ENCODE assay signal across 12 mouse cellular contexts in genomic region chr2:148123780-148124179, GRCm38 (mm10).
A peak's percentile ranks its signal among the peaks of the same experiment; 100 is the strongest.
DNase-seq lines count a peak whose midpoint lies in the region; ATAC-seq and TF ChIP-seq lines count a peak whose summit lies in the region.
"Had no signal": no experiment of that assay in that cellular context is flagged by ENCODE, and none has a peak within 500 bp of the region (broad histone marks: within the 10 kb centered on the region; RNA-seq: fewer than 3 reads in every experiment).

No protein-coding gene starts in this region.

- H3K4me3 ChIP-seq in hindbrain, postnatal 0 days (ENCODE audit: low read length), result no peak overlapping the region
- H3K4me3 ChIP-seq in hindbrain, embryonic 16.5 days (ENCODE audit: low read length), result no peak overlapping the region
- H3K4me3 ChIP-seq in lung, embryonic 16.5 days (ENCODE audit: low read length), result no peak overlapping the region
- no peak overlapping the region for H3K4me3 ChIP-seq in hindbrain, embryonic 13.5 days
- H3K4me3 ChIP-seq: heart, embryonic 15.5 days; limb, embryonic 10.5 days; myocyte had no signal

- 63% methylated on average over 3 of the region's 3 CpGs for WGBS in hindbrain, postnatal 0 days
- 60% methylated on average over 3 of the region's 3 CpGs for WGBS in hindbrain, embryonic 16.5 days
- 46% methylated on average over 3 of the region's 3 CpGs for WGBS in lung, embryonic 16.5 days
- 66% methylated on average over 3 of the region's 3 CpGs for WGBS in hindbrain, embryonic 13.5 days

- no peak overlapping the region for H3K4me2 ChIP-seq in hindbrain, postnatal 0 days (ENCODE audit: low read depth, low read length)
- H3K4me2 ChIP-seq in hindbrain, embryonic 16.5 days (ENCODE audit: low read length), result no peak overlapping the region
- no peak overlapping the region for H3K4me2 ChIP-seq in lung, embryonic 16.5 days (ENCODE audit: low read depth, low read length)
- no peak overlapping the region for H3K4me2 ChIP-seq in hindbrain, embryonic 13.5 days
- H3K4me2 ChIP-seq: heart, embryonic 15.5 days had no signal

- no peaks in the 10 kb centered on the region for H3K36me3 ChIP-seq in hindbrain, postnatal 0 days (ENCODE audit: insufficient read depth, low read length)
- no peaks in the 10 kb centered on the region for H3K36me3 ChIP-seq in hindbrain, embryonic 16.5 days (ENCODE audit: control insufficient read depth, insufficient read depth, low read length)
- no peaks in the 10 kb centered on the region for H3K36me3 ChIP-seq in lung, embryonic 16.5 days (ENCODE audit: control insufficient read depth, insufficient read depth, low read length)
- H3K36me3 ChIP-seq in splenic B cell, adult 2 months (ENCODE audit: control insufficient read depth, insufficient read depth, low read length, poor library complexity, severe bottlenecking), result no peaks in the 10 kb centered on the region
- H3K36me3 ChIP-seq in hindbrain, embryonic 13.5 days, result no peaks in the 10 kb centered on the region
- H3K36me3 ChIP-seq: heart, embryonic 15.5 days; limb, embryonic 10.5 days had no signal

- no peaks in the 10 kb centered on the region for H3K4me1 ChIP-seq in hindbrain, postnatal 0 days (ENCODE audit: insufficient read depth, low read length)
- H3K4me1 ChIP-seq in hindbrain, embryonic 16.5 days (ENCODE audit: control insufficient read depth, insufficient read depth, low read depth, low read length), result no peaks in the 10 kb centered on the region
- H3K4me1 ChIP-seq in lung, embryonic 16.5 days (replicated peaks; ENCODE audit: control insufficient read depth, insufficient read depth, low read length), result peaks cover 5% of the 10 kb centered on the region; the same call in 1 of the 2 replicates
- no peaks in the 10 kb centered on the region for H3K4me1 ChIP-seq in hindbrain, embryonic 13.5 days (replicated peaks)

- H3K27me3 ChIP-seq in hindbrain, postnatal 0 days (ENCODE audit: insufficient read depth, low read length), result no peaks in the 10 kb centered on the region
- H3K27me3 ChIP-seq in hindbrain, embryonic 16.5 days (replicated peaks; ENCODE audit: control insufficient read depth, insufficient read depth, low read length), result no peaks in the 10 kb centered on the region
- H3K27me3 ChIP-seq in lung, embryonic 16.5 days (ENCODE audit: control insufficient read depth, insufficient read depth, low read depth, low read length), result no peaks in the 10 kb centered on the region
- H3K27me3 ChIP-seq in splenic B cell, adult 2 months (ENCODE audit: control insufficient read depth, insufficient read depth, low read length, poor library complexity, severe bottlenecking), result no peaks in the 10 kb centered on the region
- H3K27me3 ChIP-seq in hindbrain, embryonic 13.5 days, result 0 out of 2 replicates have a peak, but pooled peaks cover 4% of the 10 kb centered on the region

- TF ChIP-seq CTCF in hindbrain, postnatal 0 days (IDR thresholded peaks at IDR 0.05; ENCODE audit: low read depth), result peak; percentile 58

- no peak for ATAC-seq in hindbrain, postnatal 0 days
- ATAC-seq in hindbrain, embryonic 16.5 days, result no peak
- peak; percentile 29; the same call in 1 of the 2 replicates for ATAC-seq in lung, embryonic 16.5 days (ENCODE audit: low read depth)
- no peak for ATAC-seq in hindbrain, embryonic 13.5 days (ENCODE audit: low FRiP score)

- H3K27ac ChIP-seq in hindbrain, postnatal 0 days, result no peak overlapping the region
- H3K27ac ChIP-seq in hindbrain, embryonic 16.5 days (ENCODE audit: low read depth, low read length), result no peak overlapping the region
- H3K27ac ChIP-seq in lung, embryonic 16.5 days (ENCODE audit: low read length), result no peak overlapping the region
- no peak overlapping the region for H3K27ac ChIP-seq in hindbrain, embryonic 13.5 days
- H3K27ac ChIP-seq: heart, embryonic 15.5 days; limb, embryonic 10.5 days; macrophage had no signal

- H3K9me3 ChIP-seq in hindbrain, postnatal 0 days (ENCODE audit: low read length), result no peaks in the 10 kb centered on the region
- no peaks in the 10 kb centered on the region for H3K9me3 ChIP-seq in hindbrain, embryonic 16.5 days (ENCODE audit: control insufficient read depth, low read length)
- no peaks in the 10 kb centered on the region for H3K9me3 ChIP-seq in lung, embryonic 16.5 days (ENCODE audit: control insufficient read depth, low read length)
- no peaks in the 10 kb centered on the region for H3K9me3 ChIP-seq in hindbrain, embryonic 13.5 days
- H3K9me3 ChIP-seq: heart, embryonic 15.5 days; limb, embryonic 10.5 days had no signal

- DNase-seq in hindbrain, postnatal 0 days (ENCODE audit: low spot score), result peak; percentile 14
- DNase-seq in lung, postnatal 10 days, result no peak
- peak; percentile 15 for DNase-seq in ZHBTc4 (ENCODE audit: low read depth, low spot score)
- peak; percentile 4 for DNase-seq in splenic B cell, adult 2 months (ENCODE audit: low read depth, low spot score)
- DNase-seq: cerebellum, postnatal 10 days had no signal

- H3K9ac ChIP-seq in hindbrain, postnatal 0 days (replicated peaks; ENCODE audit: low read length), result no peak overlapping the region
- no peak overlapping the region for H3K9ac ChIP-seq in hindbrain, embryonic 16.5 days (ENCODE audit: low read depth, low read length)
- H3K9ac ChIP-seq in lung, embryonic 16.5 days (ENCODE audit: low read length), result no peak overlapping the region
- H3K9ac ChIP-seq in hindbrain, embryonic 13.5 days, result no peak overlapping the region
- H3K9ac ChIP-seq: heart, embryonic 15.5 days had no signal
